Mouse (Mus musculus): ENCODE measurements around the gene Dhrs13. TPM values are rescaled to one million over a fixed set of nuclear protein-coding genes. Genes with fewer than 3 reads are reported as not detected.

The Dhrs13 gene
- 17.0 and 17.1 TPM in 2 replicates for polyA plus RNA-seq (2015; fragmentation: Nextera tagmentation; extraction: Ambion mirVana)

DNA sequence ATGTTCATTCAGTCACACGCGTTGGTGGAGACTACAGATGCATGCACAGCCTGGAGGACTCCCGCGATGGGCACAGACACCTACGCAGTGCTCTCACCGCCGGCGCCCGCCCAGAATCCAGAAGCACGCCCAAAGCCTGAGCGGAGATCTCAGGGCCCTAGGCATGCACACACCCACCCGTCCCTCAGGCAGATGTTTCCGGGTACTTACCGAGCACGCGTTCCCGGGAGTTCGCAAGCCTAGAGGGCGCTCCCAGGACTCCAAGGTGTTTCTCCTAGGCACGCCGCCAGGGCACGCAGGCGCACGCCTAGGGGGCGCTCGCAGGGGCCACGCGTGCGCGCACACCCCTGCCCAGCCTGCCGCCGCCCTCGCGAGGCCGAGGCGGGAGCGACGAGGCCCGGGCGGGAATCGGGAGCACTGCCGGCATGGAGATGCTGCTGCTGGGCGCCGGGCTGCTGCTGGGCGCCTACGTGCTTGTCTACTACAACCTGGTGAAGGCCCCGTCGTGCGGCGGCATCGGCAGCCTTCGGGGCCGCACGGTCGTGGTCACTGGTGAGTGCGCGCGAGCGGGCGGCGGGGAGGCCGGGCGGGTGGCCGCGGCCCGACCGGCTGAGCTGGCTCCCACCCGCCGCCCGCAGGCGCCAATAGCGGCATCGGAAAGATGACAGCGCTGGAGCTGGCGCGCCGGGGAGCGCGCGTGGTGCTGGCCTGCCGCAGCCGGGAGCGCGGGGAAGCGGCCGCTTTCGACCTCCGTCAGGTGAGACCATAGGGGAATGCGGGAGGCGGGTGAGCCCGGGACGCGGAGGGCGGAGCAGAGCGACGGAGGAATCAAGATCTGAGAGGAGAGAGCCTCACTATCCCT is at the start of gene Dhrs13:
Gene Dhrs13 (plus strand): TSS at position 334 of the 862 bp plus-strand sequence.
- under 1% methylated on average over 87 of the region's 96 CpGs for WGBS

DNA sequence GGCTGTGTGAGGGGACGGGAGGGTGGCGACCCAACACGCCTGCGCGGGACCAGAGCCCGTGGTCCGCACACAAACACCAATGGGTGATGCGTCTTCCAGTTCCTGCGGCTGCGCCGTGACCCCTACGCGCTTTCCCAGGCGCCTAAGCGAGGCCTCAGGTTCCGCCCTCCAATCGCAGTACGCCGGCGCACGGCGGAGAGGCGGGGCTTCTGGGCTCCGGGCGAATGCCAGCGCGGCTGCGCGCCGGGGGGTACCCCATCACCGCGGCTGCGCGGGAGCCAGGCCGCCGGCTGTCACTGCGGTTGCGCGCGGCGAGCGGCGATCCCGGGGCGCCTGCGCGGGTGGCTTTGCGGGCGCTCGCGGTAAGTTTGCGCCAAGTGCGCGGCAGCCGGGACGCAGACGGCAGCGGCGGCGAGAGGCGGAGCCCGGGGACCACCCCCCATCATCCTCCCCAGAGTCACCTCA is 49.6 kb upstream of the Dhrs13 start, which contains the start of gene Phf12:
Gene Phf12 (plus strand): TSS at position 314 of the 465 bp plus-strand sequence.
- peak; percentile 92 for ATAC-seq (ENCODE audit: low FRiP score, low TSS enrichment)
- Histone ChIP-seq H3K4me1 (ENCODE audit: insufficient read depth, low read length) (peaks cover 16% of the 10 kb centered on the region), H3K4me2 (replicated peaks; ENCODE audit: low read depth, low read length) (peak within 1 kb of the TSS; percentile 85), H3K4me3 (ENCODE audit: low read length) (peak within 1 kb of the TSS; percentile 98), H3K27me3 (ENCODE audit: insufficient read depth, low read length) (peaks cover 1% of the 10 kb centered on the region; the same call in 1 of the 2 replicates), H3K36me3 (ENCODE audit: insufficient read depth, low read length) (peaks cover 4% of the 10 kb centered on the region), H3K9me3 (ENCODE audit: low read length) (no peaks in the 10 kb centered on the region), H3K9ac (replicated peaks; ENCODE audit: low read length) (peak within 1 kb of the TSS; percentile 93), H3K27ac (ENCODE audit: low read length) (peak within 1 kb of the TSS; percentile 98)
- WGBS = under 1% methylated on average over 47 of the region's 62 CpGs

More for the DNA sequence above, at the start of gene Dhrs13:
- peak within 1 kb of the TSS; percentile 71 for H3K4me3 ChIP-seq (ENCODE audit: low read length)
- H3K36me3 ChIP-seq (ENCODE audit: insufficient read depth, low read length) = peaks cover 36% of the 10 kb centered on the region
- peak within 1 kb of the TSS; percentile 92 for H3K4me2 ChIP-seq (replicated peaks; ENCODE audit: low read depth, low read length)
- H3K27me3 ChIP-seq (ENCODE audit: insufficient read depth, low read length) = no peaks in the 10 kb centered on the region
- H3K4me1 ChIP-seq (ENCODE audit: insufficient read depth, low read length) = peaks cover 25% of the 10 kb centered on the region
- no peaks in the 10 kb centered on the region for H3K9me3 ChIP-seq (ENCODE audit: low read length)
- peak within 1 kb of the TSS; percentile 92 for H3K27ac ChIP-seq (ENCODE audit: low read length)
- H3K9ac ChIP-seq (replicated peaks; ENCODE audit: low read length) = peak within 1 kb of the TSS; percentile 85
- peak; percentile 93 for ATAC-seq (ENCODE audit: low FRiP score, low TSS enrichment)

DNA sequence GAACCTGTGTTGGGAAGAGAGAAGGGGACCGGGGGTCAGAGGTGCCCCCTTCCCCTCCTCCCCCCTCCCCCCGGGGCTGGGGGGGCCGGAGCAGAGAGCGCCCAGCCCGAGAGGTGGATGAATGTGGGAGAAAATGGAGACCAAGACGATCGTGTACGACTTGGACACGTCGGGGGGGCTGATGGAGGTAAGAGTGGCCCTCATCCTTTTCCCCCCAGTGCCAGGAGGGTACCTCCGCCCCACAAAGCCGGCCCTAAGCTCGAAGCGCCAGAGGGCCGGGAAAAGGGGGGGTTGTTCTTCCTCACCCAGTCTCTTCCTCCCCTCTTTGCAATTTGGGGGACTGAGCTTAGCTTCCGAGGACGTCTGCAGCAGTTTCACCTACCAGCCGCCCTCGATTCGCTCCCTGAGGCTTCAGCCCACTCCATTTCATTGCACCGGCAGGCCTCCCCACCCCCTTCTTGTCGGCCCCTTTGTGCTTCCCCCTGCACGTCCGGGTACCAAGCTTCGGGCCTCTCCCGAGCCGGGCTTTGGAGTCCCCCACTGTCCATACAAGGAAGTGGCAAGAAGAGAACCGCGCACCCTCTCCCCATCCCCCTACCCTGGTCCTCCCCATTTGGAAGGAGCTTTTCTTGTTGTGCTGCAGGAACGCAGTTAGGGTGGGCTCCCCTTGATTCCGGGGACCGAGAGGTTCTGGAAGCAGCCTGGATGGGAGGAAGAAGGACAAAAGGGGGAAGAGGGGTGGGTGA is 48.7 kb upstream of the Dhrs13 start:
- H3K27me3 ChIP-seq (ENCODE audit: insufficient read depth, low read length) = no peaks in the 10 kb centered on the region
- peak overlapping the region; percentile 93 for H3K9ac ChIP-seq (replicated peaks; ENCODE audit: low read length)
- peak overlapping the region; percentile 94 for H3K27ac ChIP-seq (ENCODE audit: low read length)
- peak overlapping the region; percentile 85 for H3K4me2 ChIP-seq (replicated peaks; ENCODE audit: low read depth, low read length)
- H3K36me3 ChIP-seq (ENCODE audit: insufficient read depth, low read length) = peaks cover 8% of the 10 kb centered on the region
- no peak for ATAC-seq (ENCODE audit: low FRiP score, low TSS enrichment)
- H3K4me3 ChIP-seq (ENCODE audit: low read length) = peak overlapping the region; percentile 98
- no peaks in the 10 kb centered on the region for H3K9me3 ChIP-seq (ENCODE audit: low read length)
- under 1% methylated on average over 24 of the region's 32 CpGs for WGBS
- peaks cover 16% of the 10 kb centered on the region for H3K4me1 ChIP-seq (ENCODE audit: insufficient read depth, low read length)

DNA sequence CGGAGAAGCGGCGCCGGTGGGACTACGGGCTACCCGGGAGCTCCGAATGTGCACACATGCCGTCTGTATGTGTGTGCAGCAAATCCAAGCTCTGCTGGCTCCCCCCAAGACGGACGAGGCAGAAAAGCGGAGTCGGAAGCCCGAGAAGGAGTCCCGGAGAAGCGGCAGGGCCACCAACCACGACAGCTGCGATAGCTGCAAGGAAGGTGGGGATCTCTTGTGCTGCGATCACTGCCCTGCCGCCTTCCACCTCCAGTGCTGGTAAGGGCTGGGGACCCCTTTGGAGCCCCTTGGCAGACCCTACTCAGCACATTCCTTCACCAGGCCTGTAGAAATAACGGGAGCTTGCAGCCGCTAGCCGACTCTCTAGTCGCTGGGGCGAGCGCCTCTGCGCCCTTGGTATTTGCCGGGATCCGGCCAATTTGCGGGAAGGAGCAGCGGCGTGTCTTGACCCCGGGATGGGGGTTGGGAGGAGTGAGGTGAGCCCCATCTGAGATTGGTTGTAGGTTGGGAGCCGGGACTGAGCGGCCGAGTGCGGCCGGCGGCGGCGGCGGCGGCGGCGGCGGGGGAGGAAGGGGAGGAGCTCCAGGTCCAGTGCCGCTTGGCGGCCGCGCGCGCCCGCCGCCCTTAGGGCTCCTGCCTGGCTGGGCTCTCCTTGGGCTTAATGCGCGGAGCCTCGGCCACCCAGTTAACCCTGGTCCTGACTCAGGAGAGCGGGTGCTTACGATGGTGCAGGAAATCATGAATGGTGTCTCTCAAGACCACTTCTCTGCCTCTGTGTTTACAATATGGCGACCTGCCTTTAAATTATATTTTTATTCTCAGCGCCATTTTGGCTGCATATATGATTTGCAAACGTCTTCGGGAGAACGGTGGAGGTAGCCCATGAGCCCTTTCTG is 47.9 kb upstream of the Dhrs13 start:
- no peaks in the 10 kb centered on the region for H3K27me3 ChIP-seq (ENCODE audit: insufficient read depth, low read length)
- no peak for ATAC-seq (ENCODE audit: low FRiP score, low TSS enrichment)
- peak overlapping the region; percentile 85 for H3K4me2 ChIP-seq (replicated peaks; ENCODE audit: low read depth, low read length)
- peaks cover 16% of the 10 kb centered on the region for H3K4me1 ChIP-seq (ENCODE audit: insufficient read depth, low read length)
- H3K27ac ChIP-seq (ENCODE audit: low read length) = peak overlapping the region; percentile 94
- H3K9ac ChIP-seq (replicated peaks; ENCODE audit: low read length) = peak overlapping the region; percentile 93
- peaks cover 16% of the 10 kb centered on the region for H3K36me3 ChIP-seq (ENCODE audit: insufficient read depth, low read length)
- H3K4me3 ChIP-seq (ENCODE audit: low read length) = peak overlapping the region; percentile 98
- H3K9me3 ChIP-seq (ENCODE audit: low read length) = no peaks in the 10 kb centered on the region
- under 1% methylated on average over 54 of the region's 63 CpGs for WGBS

DNA sequence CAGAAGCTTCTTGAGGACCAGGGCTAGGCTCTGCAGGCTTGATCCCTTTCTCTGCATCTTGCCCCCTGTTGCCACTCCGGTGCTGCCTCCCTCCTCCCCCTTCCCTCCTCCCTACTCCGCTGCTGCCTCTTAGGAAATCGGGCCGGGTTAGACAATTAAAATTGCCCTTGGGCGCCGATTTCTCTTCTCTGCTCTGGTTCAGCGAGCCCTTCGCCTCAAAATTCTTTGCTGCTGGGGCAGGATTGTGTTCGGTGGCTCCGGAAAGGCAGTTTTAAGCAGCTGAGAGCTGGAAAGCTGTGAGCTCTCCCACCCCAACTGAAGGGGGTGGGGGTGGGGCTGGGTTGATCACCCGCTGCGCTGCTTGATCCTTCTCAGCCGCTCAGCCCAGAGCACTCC is 47.2 kb upstream of the Dhrs13 start:
- Histone ChIP-seq H3K4me1 (ENCODE audit: insufficient read depth, low read length) (peaks cover 16% of the 10 kb centered on the region), H3K27ac (ENCODE audit: low read length) (peak overlapping the region; percentile 94), H3K4me2 (replicated peaks; ENCODE audit: low read depth, low read length) (peak overlapping the region; percentile 85), H3K36me3 (ENCODE audit: insufficient read depth, low read length) (peaks cover 16% of the 10 kb centered on the region), H3K9me3 (ENCODE audit: low read length) (no peaks in the 10 kb centered on the region), H3K9ac (replicated peaks; ENCODE audit: low read length) (peak overlapping the region; percentile 93), H3K4me3 (ENCODE audit: low read length) (peak overlapping the region; percentile 98), H3K27me3 (ENCODE audit: insufficient read depth, low read length) (no peaks in the 10 kb centered on the region)
- no peak for ATAC-seq (ENCODE audit: low FRiP score, low TSS enrichment)
- 2% methylated on average over 13 of the region's 13 CpGs for WGBS

DNA sequence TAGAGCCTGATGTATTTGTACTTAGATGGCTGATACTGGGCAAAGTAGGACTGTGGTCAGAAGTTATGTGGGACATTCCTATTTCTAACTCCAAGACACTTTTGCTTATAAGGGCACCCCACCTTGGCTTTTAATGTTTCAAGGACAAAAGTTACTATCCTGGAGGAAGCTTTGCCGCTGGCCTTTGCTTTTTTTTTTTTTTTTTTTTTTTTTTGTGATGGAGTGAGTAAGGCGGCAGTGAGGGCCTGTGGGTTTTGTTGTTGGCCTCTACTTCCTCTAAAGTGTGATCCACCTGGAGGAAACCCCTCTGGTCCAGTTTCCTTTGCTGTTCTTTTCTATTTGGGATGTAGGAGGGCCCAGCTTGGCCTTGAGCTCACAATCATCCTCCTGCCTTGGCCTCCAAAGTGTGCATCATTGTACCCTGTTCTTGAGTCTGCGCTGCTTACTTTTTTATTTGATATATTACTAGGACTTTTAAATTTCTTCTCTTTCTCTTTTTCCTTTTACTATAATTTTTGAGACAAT is 46.5 kb upstream of the Dhrs13 start:
- WGBS = 88% methylated on average over 3 of the region's 3 CpGs

DNA sequence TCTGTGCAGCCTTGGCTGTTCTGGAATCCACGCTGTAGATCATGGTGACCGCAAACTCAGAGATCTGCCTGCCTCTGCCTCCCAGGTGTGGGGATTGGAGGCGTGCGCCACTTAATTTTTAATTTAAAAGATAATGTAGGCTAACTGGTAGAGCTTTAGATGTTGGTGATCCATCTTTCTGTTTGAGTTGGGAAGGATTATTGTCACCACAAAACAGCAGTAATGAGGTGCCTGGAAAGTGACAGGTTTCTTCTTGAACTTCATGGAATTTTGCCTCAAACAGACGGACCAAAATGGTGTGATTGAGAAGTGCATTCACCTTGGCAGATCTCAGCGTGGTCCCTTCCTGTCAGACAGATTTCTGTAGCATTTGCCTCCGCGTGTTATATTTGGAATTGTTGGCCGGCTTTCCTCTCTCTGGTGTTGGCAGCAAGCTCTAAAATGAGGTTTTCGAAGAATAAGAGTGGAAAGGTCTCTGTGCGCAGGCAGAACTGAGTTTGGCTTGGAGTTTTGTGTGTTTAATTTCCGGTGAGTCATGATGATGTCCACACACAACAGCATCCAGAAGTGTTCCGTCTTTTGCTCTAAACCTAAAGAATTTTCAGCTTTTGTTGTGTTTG is 42.9 kb upstream of the Dhrs13 start:
- peaks cover 12% of the 10 kb centered on the region for H3K4me1 ChIP-seq (ENCODE audit: insufficient read depth, low read length)
- H3K27me3 ChIP-seq (ENCODE audit: insufficient read depth, low read length) = no peaks in the 10 kb centered on the region
- no peak overlapping the region for H3K27ac ChIP-seq (ENCODE audit: low read length)
- ATAC-seq (ENCODE audit: low FRiP score, low TSS enrichment) = no peak
- H3K4me2 ChIP-seq (replicated peaks; ENCODE audit: low read depth, low read length) = no peak overlapping the region
- H3K9me3 ChIP-seq (ENCODE audit: low read length) = no peaks in the 10 kb centered on the region
- H3K9ac ChIP-seq (replicated peaks; ENCODE audit: low read length) = no peak overlapping the region
- no peak overlapping the region for H3K4me3 ChIP-seq (ENCODE audit: low read length)
- peaks cover 19% of the 10 kb centered on the region for H3K36me3 ChIP-seq (ENCODE audit: insufficient read depth, low read length)
- WGBS = 91% methylated on average over 13 of the region's 13 CpGs

More for the DNA sequence above, 46.5 kb upstream of the Dhrs13 start:
- Histone ChIP-seq H3K9me3 (ENCODE audit: low read length) (no peaks in the 10 kb centered on the region), H3K4me1 (ENCODE audit: insufficient read depth, low read length) (peaks cover 16% of the 10 kb centered on the region), H3K36me3 (ENCODE audit: insufficient read depth, low read length) (peaks cover 19% of the 10 kb centered on the region), H3K4me2 (replicated peaks; ENCODE audit: low read depth, low read length) (peak overlapping the region; percentile 85), H3K4me3 (ENCODE audit: low read length) (peak overlapping the region; percentile 98), H3K27ac (ENCODE audit: low read length) (peak overlapping the region; percentile 94; the same call in 1 of the 2 replicates), H3K9ac (replicated peaks; ENCODE audit: low read length) (peak overlapping the region; percentile 93), H3K27me3 (ENCODE audit: insufficient read depth, low read length) (no peaks in the 10 kb centered on the region)
- no peak for ATAC-seq (ENCODE audit: low FRiP score, low TSS enrichment)

DNA sequence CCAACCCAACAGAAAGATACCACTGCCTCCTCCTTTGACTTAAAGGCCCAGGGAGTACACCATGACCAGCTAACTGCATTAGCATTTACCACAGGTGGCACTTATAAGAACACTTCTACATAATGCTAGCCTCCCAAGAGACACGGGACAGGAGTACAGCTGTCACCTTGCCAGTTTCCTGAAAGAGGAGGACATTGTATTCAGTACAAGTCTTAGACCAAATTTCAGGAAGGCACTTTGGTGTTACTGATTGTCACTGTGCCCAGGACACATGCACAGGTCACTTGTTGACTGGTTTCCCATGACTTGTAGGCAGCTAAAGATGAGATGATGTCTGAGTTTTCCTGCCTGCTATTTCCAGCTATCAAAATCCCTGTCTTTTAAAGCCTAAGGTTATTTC is 36.5 kb upstream of the Dhrs13 start:
- no peak for ATAC-seq (ENCODE audit: low FRiP score, low TSS enrichment)
- no peaks in the 10 kb centered on the region for H3K27me3 ChIP-seq (ENCODE audit: insufficient read depth, low read length)
- 80% methylated on average over 1 of the region's 1 CpGs for WGBS

More for the DNA sequence above, 36.5 kb upstream of the Dhrs13 start:
- Histone ChIP-seq H3K4me2 (replicated peaks; ENCODE audit: low read depth, low read length) (no peak overlapping the region), H3K36me3 (ENCODE audit: insufficient read depth, low read length) (no peaks in the 10 kb centered on the region; the same call in 1 of the 2 replicates), H3K27ac (ENCODE audit: low read length) (no peak overlapping the region), H3K9ac (replicated peaks; ENCODE audit: low read length) (no peak overlapping the region), H3K9me3 (ENCODE audit: low read length) (no peaks in the 10 kb centered on the region), H3K4me1 (ENCODE audit: insufficient read depth, low read length) (no peaks in the 10 kb centered on the region), H3K4me3 (ENCODE audit: low read length) (no peak overlapping the region)
